Mouse (Mus musculus) adrenal gland, adult 18-20 months (tissue): ENCODE results near the gene Ttc24. TPM values are rescaled to one million over a fixed set of nuclear protein-coding genes. Genes with fewer than 3 reads are reported as not detected.

ENCODE experiments used
- DNase-seq, 2 experiments: peaks; one replicate each; pipeline ENCODE4 v3.0.0; 2021 to 2022; ENCODE audit warnings: low spot score in 2 of 2
- long read RNA-seq, 2 experiments: library from polyadenylated mRNA; stranded (forward); transcript quantifications; one replicate each; pipeline ENCODE4 v2.0.0; 2021
- total RNA-seq, 2 experiments: library from RNA; stranded (reverse); gene quantifications; 1 replicate in 1 of 2; 2 replicates in 1 of 2; pipeline ENCODE4 v1.2.3; 2021

Ttc24 gene
- total RNA-seq = not detected
- long read RNA-seq, experiment 1 = 0 reads
- long read RNA-seq, experiment 2 = 0 reads

- DNase-seq = no peak
These were observed at the start of gene Ttc24 for GRCm38 (mm10) chr3:88078204-88078603. Gene Ttc24, minus strand, starts transcription at chr3:88078304.

- no peak for DNase-seq
These were observed 49.5 kb upstream of the Ttc24 start for GRCm38 (mm10) chr3:88127636-88128035.

GRCm38 (mm10) chr3:88126181-88126580, 48.1 kb upstream of the Ttc24 start:
- peak in 1 of 2 experiments; percentile 25 for DNase-seq

- no peak for DNase-seq
These were observed 47.1 kb upstream of the Ttc24 start for GRCm38 (mm10) chr3:88125195-88125594.

- DNase-seq = no peak
These were observed 43.3 kb upstream of the Ttc24 start for GRCm38 (mm10) chr3:88121164-88122131.

GRCm38 (mm10) chr3:88120117-88120651, 42.1 kb upstream of the Ttc24 start:
- DNase-seq = no peak

- DNase-seq = no peak
These were observed 36.3 kb upstream of the Ttc24 start for GRCm38 (mm10) chr3:88114396-88114795.

- no peak for DNase-seq
These were observed 31.0 kb upstream of the Ttc24 start for GRCm38 (mm10) chr3:88109126-88109525.

GRCm38 (mm10) chr3:88106126-88106525, 28.0 kb upstream of the Ttc24 start:
- DNase-seq = no peak

GRCm38 (mm10) chr3:88102611-88103010, 24.5 kb upstream of the Ttc24 start:
- no peak for DNase-seq

- DNase-seq = no peak
These were observed 24.1 kb upstream of the Ttc24 start for GRCm38 (mm10) chr3:88102196-88102595.

GRCm38 (mm10) chr3:88101736-88102135, 23.6 kb upstream of the Ttc24 start:
- DNase-seq = no peak

- DNase-seq = no peak
These were observed 22.1 kb upstream of the Ttc24 start for GRCm38 (mm10) chr3:88100251-88100650.

GRCm38 (mm10) chr3:88097666-88098065, 19.6 kb upstream of the Ttc24 start:
- no peak for DNase-seq

GRCm38 (mm10) chr3:88094126-88094525, 16.0 kb upstream of the Ttc24 start:
- DNase-seq = no peak

- no peak for DNase-seq
These were observed 12.5 kb upstream of the Ttc24 start for GRCm38 (mm10) chr3:88090616-88091015.

GRCm38 (mm10) chr3:88090106-88090505, 12.0 kb upstream of the Ttc24 start:
- DNase-seq = no peak

- DNase-seq = no peak
These were observed 9.6 kb upstream of the Ttc24 start for GRCm38 (mm10) chr3:88087688-88088087.

- no peak for DNase-seq
These were observed 7.4 kb upstream of the Ttc24 start for GRCm38 (mm10) chr3:88085459-88085858.

- DNase-seq = no peak
These were observed 5.9 kb upstream of the Ttc24 start for GRCm38 (mm10) chr3:88084001-88084400.

- no peak for DNase-seq
These were observed 4.6 kb upstream of the Ttc24 start for GRCm38 (mm10) chr3:88082663-88083062.

GRCm38 (mm10) chr3:88082224-88082618, 4.1 kb upstream of the Ttc24 start:
- DNase-seq = no peak
